Mouse (Mus musculus) CD4-positive, CD25-positive, alpha-beta regulatory T cell, adult 4 months (primary cell): ENCODE measurements around the gene Olfr372. TPM values are rescaled to one million over a fixed set of nuclear protein-coding genes. Genes with fewer than 3 reads are reported as not detected.
"Not testable (repeated sequence)": the region's sequence is repeated elsewhere in the genome, so short reads cannot be mapped to it uniquely, and the experiment has no call there.

Source experiments
- ATAC-seq: one replicate; pipeline ENCODE4 v1.8.0; 2017
- polyA plus RNA-seq, 2 experiments: library from polyadenylated mRNA; unstranded; fragments of 100-300 nt; shearing (Covaris generic); gene quantifications; one replicate each; pipeline ENCODE4 v1.2.1; 2017

Olfr372 gene
- under 1 TPM; 0.22 to 0.52 TPM for polyA plus RNA-seq

GRCm38 (mm10) chr8:72040918-72041317 lies at the start of gene Olfr372:
Gene Olfr372, plus strand, starts transcription at chr8:72041218.
- ATAC-seq: not testable (repeated sequence)

- ATAC-seq: no peak
These were observed 41.6 kb upstream of the Olfr372 start for GRCm38 (mm10) chr8:71999434-71999833.

- ATAC-seq: no peak
These were observed 40.8 kb upstream of the Olfr372 start for GRCm38 (mm10) chr8:72000223-72000622.

GRCm38 (mm10) chr8:72002942-72003341 lies 38.1 kb upstream of the Olfr372 start:
- ATAC-seq: no peak

- ATAC-seq: no peak
These were observed 35.1 kb upstream of the Olfr372 start for GRCm38 (mm10) chr8:72005912-72006311.

GRCm38 (mm10) chr8:72006763-72007162 lies 34.3 kb upstream of the Olfr372 start:
- ATAC-seq: no peak

GRCm38 (mm10) chr8:72008134-72008641 lies 32.8 kb upstream of the Olfr372 start:
- no peak for ATAC-seq

GRCm38 (mm10) chr8:72009473-72009872 lies 31.5 kb upstream of the Olfr372 start, which contains the start of gene Cyp4f18:
Gene Cyp4f18, minus strand, starts transcription at chr8:72009626.
- ATAC-seq: no peak

GRCm38 (mm10) chr8:72013506-72014228 lies 27.4 kb upstream of the Olfr372 start:
- ATAC-seq: not testable (repeated sequence)

GRCm38 (mm10) chr8:72017339-72017738 lies 23.7 kb upstream of the Olfr372 start:
- peak; percentile 41 for ATAC-seq

- no peak for ATAC-seq
These were observed 22.9 kb upstream of the Olfr372 start for GRCm38 (mm10) chr8:72018141-72018540.

- ATAC-seq: not testable (repeated sequence)
These were observed 22.0 kb upstream of the Olfr372 start for GRCm38 (mm10) chr8:72019022-72019421.

- no peak for ATAC-seq
These were observed 21.2 kb upstream of the Olfr372 start for GRCm38 (mm10) chr8:72019816-72020215.

GRCm38 (mm10) chr8:72024886-72025285 lies 16.1 kb upstream of the Olfr372 start:
- not testable (repeated sequence) for ATAC-seq

- peak; percentile 20 for ATAC-seq
These were observed 8.1 kb upstream of the Olfr372 start for GRCm38 (mm10) chr8:72032926-72033325.

GRCm38 (mm10) chr8:72042493-72042892 lies 1.5 kb downstream of the Olfr372 start:
- ATAC-seq: no peak

- ATAC-seq: not testable (repeated sequence)
These were observed 13.6 kb downstream of the Olfr372 start for GRCm38 (mm10) chr8:72054633-72055032.

- ATAC-seq: not testable (repeated sequence)
These were observed 16.6 kb downstream of the Olfr372 start for GRCm38 (mm10) chr8:72057643-72058042.

- peak; percentile 68 for ATAC-seq
These were observed 25.9 kb downstream of the Olfr372 start for GRCm38 (mm10) chr8:72066819-72067399.

- ATAC-seq: not testable (repeated sequence)
These were observed 41.9 kb downstream of the Olfr372 start, which contains the start of gene Olfr373 for GRCm38 (mm10) chr8:72082877-72083276. Gene Olfr373, plus strand, starts transcription at chr8:72083177.

- no peak for ATAC-seq
These were observed 43.7 kb downstream of the Olfr372 start for GRCm38 (mm10) chr8:72084744-72085143.

- not testable (repeated sequence) for ATAC-seq
These were observed 46.6 kb downstream of the Olfr372 start for GRCm38 (mm10) chr8:72087611-72088010.

GRCm38 (mm10) chr8:72096721-72097120 lies 55.7 kb downstream of the Olfr372 start:
- ATAC-seq: not testable (repeated sequence)
